Mouse (Mus musculus): Measurements from ENCODE around the gene Gng7.

DNA sequence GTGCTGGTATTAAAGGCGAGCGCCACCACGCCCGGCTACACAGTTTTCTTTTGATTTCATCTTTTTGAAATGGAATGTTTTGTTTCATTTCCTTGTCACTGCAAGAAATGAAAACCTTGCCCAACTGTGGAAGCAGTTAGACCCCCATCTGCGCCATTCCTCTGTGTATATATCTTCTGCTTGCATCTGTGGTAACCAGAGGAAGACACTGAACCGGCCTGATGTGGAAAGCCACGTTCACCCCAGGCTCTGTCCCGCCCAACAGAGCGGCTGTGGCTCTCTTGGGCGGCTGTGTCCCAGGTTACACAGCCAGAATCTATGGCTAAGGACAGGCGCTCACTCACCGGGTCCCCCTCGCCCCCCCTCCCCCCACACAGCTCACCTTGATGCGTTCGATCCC, 62.3 kb downstream of the Gng7 start:
- no peak for TF ChIP-seq CTCF (IDR thresholded peaks at IDR 0.05; ENCODE audit: borderline replicate concordance, control insufficient read depth, extremely low read depth, insufficient read depth, low read length, poor library complexity)
- TF ChIP-seq POLR2A (IDR thresholded peaks at IDR 0.05; ENCODE audit: control insufficient read depth, extremely low read depth, insufficient read depth, low read length, poor library complexity), result no peak
